Mouse (Mus musculus) T-helper 1 cell (primary cell): Measurements from ENCODE around the gene Ispd.
"Not testable (repeated sequence)": the region's sequence is repeated elsewhere in the genome, so short reads cannot be mapped to it uniquely, and the experiment has no call there.

ENCODE experiments used
- in situ Hi-C: fragments of 300-600 bp; cut with MboI, MseI; formaldehyde crosslinking; loops from one replicate; pipeline ENCODE4 v1.15.1; 2025; ENCODE audit warnings: high pct_unique_total_duplicates

Ispd gene

GRCm38 (mm10) chr12:36381441-36382340 lies at the start of gene Ispd, which contains the start of gene D630036H23Rik:
TSS of gene Ispd (plus strand) at chr12:36381450.
TSS of gene D630036H23Rik (minus strand) at chr12:36382181.
- in situ Hi-C loops = loop anchor here (5.0 kb wide), 1 partner anchor 139 kb away; no protein-coding TSS in a partner anchor

GRCm38 (mm10) chr12:36332676-36333075 lies 48.6 kb upstream of the Ispd start:
- in situ Hi-C loops = no loop called here

GRCm38 (mm10) chr12:36333837-36334281 lies 47.4 kb upstream of the Ispd start:
- in situ Hi-C loops = no loop called here

- in situ Hi-C loops = no loop called here
Observed at GRCm38 (mm10) chr12:36344131-36344530, 37.1 kb upstream of the Ispd start.

GRCm38 (mm10) chr12:36360064-36360463 lies 21.2 kb upstream of the Ispd start:
- in situ Hi-C loops = no loop called here

GRCm38 (mm10) chr12:36360693-36361092 lies 20.6 kb upstream of the Ispd start:
- in situ Hi-C loops = no loop called here

GRCm38 (mm10) chr12:36364013-36364412 lies 17.2 kb upstream of the Ispd start:
- in situ Hi-C loops = no loop called here

- in situ Hi-C loops = no loop called here
Observed at GRCm38 (mm10) chr12:36373237-36373998, 7.8 kb upstream of the Ispd start.

GRCm38 (mm10) chr12:36376391-36376790 lies 4.9 kb upstream of the Ispd start:
- in situ Hi-C loops = not testable (repeated sequence)

GRCm38 (mm10) chr12:36380254-36380653 lies 996 bp upstream of the Ispd start:
- in situ Hi-C loops = loop anchor here (5.0 kb wide), 1 partner anchor 138 kb away; no protein-coding TSS in a partner anchor

- in situ Hi-C loops = loop anchor here (5.0 kb wide), 1 partner anchor 139 kb away; no protein-coding TSS in a partner anchor
Observed at GRCm38 (mm10) chr12:36380806-36381205, 444 bp upstream of the Ispd start.

GRCm38 (mm10) chr12:36385386-36385785 lies 4.1 kb downstream of the Ispd start:
- in situ Hi-C loops = no loop called here

GRCm38 (mm10) chr12:36386991-36387390 lies 5.7 kb downstream of the Ispd start:
- in situ Hi-C loops = no loop called here

GRCm38 (mm10) chr12:36395115-36395514 lies 13.9 kb downstream of the Ispd start:
- in situ Hi-C loops = no loop called here

- in situ Hi-C loops = no loop called here
Observed at GRCm38 (mm10) chr12:36423677-36424076, 42.4 kb downstream of the Ispd start.

- in situ Hi-C loops = no loop called here
Observed at GRCm38 (mm10) chr12:36425258-36425657, 44.0 kb downstream of the Ispd start.

- in situ Hi-C loops = no loop called here
Observed at GRCm38 (mm10) chr12:36426163-36427045, 45.2 kb downstream of the Ispd start.

- in situ Hi-C loops = loop anchor here (10.0 kb wide), 1 partner anchor 1722 kb away; no protein-coding TSS in a partner anchor
Observed at GRCm38 (mm10) chr12:36436956-36437355, 55.7 kb downstream of the Ispd start.

GRCm38 (mm10) chr12:36439396-36439795 lies 58.1 kb downstream of the Ispd start:
- in situ Hi-C loops = loop anchor here (10.0 kb wide), 1 partner anchor 1725 kb away; no protein-coding TSS in a partner anchor

GRCm38 (mm10) chr12:36456002-36456401 lies 74.8 kb downstream of the Ispd start:
- in situ Hi-C loops = no loop called here

- in situ Hi-C loops = no loop called here
Observed at GRCm38 (mm10) chr12:36457726-36458125, 76.5 kb downstream of the Ispd start.
